Mouse (Mus musculus) liver, embryonic 16.5 days (tissue): Measurements from ENCODE around the gene Olfr1436. TPM values are rescaled to one million over a fixed set of nuclear protein-coding genes. Genes with fewer than 3 reads are reported as not detected.
"Not testable (repeated sequence)": the region's sequence is repeated elsewhere in the genome, so short reads cannot be mapped to it uniquely, and the experiment has no call there.

Source experiments
- ATAC-seq: fragments of 200-750 bp; cut with Nextera tagmentation; 2 replicates; pipeline ENCODE4 v1.8.0; 2017; ENCODE audit warnings: low read depth, mild to moderate bottlenecking, moderate number of reproducible peaks, moderate library complexity
- H3K27ac ChIP-seq: fragments of 300-500 bp; sonication (generic); 2 replicates; pipeline ENCODE4 v1.5.1; 2014; ENCODE audit warnings: mild to moderate bottlenecking, low read length
- H3K27me3 ChIP-seq: fragments of 300-500 bp; sonication (generic); 2 replicates; pipeline ENCODE4 v1.6.1; 2014; ENCODE audit warnings: low read depth, low read length, mixed read lengths; ENCODE audit not compliant: control insufficient read depth, insufficient read depth
- H3K36me3 ChIP-seq: fragments of 300-500 bp; sonication (generic); 2 replicates; pipeline ENCODE4 v1.6.1; 2014; ENCODE audit warnings: mild to moderate bottlenecking; ENCODE audit not compliant: control insufficient read depth, insufficient read depth
- H3K4me1 ChIP-seq: fragments of 300-500 bp; sonication (generic); 2 replicates; pipeline ENCODE4 v1.6.1; 2014; ENCODE audit warnings: low read depth, low read length, mixed read lengths; ENCODE audit not compliant: control insufficient read depth
- H3K4me2 ChIP-seq: fragments of 300-500 bp; sonication (generic); 2 replicates; pipeline ENCODE4 v1.6.1; 2014; ENCODE audit warnings: low read depth, low read length, mixed read lengths
- H3K4me3 ChIP-seq: fragments of 300-500 bp; sonication (generic); 2 replicates; pipeline ENCODE4 v1.5.1; 2014; ENCODE audit warnings: low read depth, mild to moderate bottlenecking, low read length
- H3K9ac ChIP-seq: fragments of 300-500 bp; sonication (generic); 2 replicates; pipeline ENCODE4 v1.6.1; 2014; ENCODE audit warnings: low read depth, low read length
- H3K9me3 ChIP-seq: fragments of 300-500 bp; sonication (generic); replicated peaks from 2 replicates; pipeline ENCODE4 v1.6.1; 2016; ENCODE audit warnings: low read length; ENCODE audit not compliant: control insufficient read depth
- WGBS: fragments of 180-500 bp; shearing (Covaris S2); extraction: QIAGEN DNeasy Blood & Tissue Kit; methylation state at CpG from one replicate; pipeline ENCODE4 v1.1.7; 2014; ENCODE audit not compliant: insufficient replicate concordance; 5-methylcytosine and 5-hydroxymethylcytosine counted together
- polyA plus RNA-seq: library from polyadenylated mRNA; unstranded; fragments of >200 nt; fragmentation: Nextera tagmentation; extraction: Ambion mirVana; gene quantifications from 2 replicates; pipeline ENCODE4 v1.2.1, GENCODE M21; 2015

Olfr1436 gene
- polyA plus RNA-seq, result not detected in 2 replicates

- 55% methylated on average over 1 of the region's 1 CpGs for WGBS
- H3K9ac ChIP-seq, H3K27ac ChIP-seq, H3K27me3 ChIP-seq, H3K36me3 ChIP-seq, H3K4me3 ChIP-seq, ATAC-seq, H3K4me1 ChIP-seq, H3K4me2 ChIP-seq, H3K9me3 ChIP-seq: not testable (repeated sequence)
Observed at GRCm38 (mm10) chr19:12299030-12299429, at the start of gene Olfr1436. Olfr1436 (minus strand) TSS chr19:12299130.

GRCm38 (mm10) chr19:12335810-12336209 lies 36.9 kb upstream of the Olfr1436 start, which contains the start of gene Olfr1438-ps1:
Olfr1438-ps1 (minus strand) TSS chr19:12335910.
- Histone ChIP-seq H3K4me3 (no peak within 1 kb of the TSS), H3K36me3 (no peaks in the 10 kb centered on the region), H3K4me1 (no peaks in the 10 kb centered on the region), H3K27ac (no peak within 1 kb of the TSS), H3K9me3 (no peaks in the 10 kb centered on the region), H3K4me2 (no peak within 1 kb of the TSS), H3K9ac (no peak within 1 kb of the TSS), H3K27me3 (no peaks in the 10 kb centered on the region)
- WGBS, result 49% methylated on average over 3 of the region's 3 CpGs
- ATAC-seq, result no peak

GRCm38 (mm10) chr19:12325001-12325400 lies 26.1 kb upstream of the Olfr1436 start, which contains the start of gene Olfr1437:
Olfr1437 (minus strand) TSS chr19:12325101.
- ATAC-seq, result no peak
- Histone ChIP-seq H3K27me3 (no peaks in the 10 kb centered on the region), H3K4me1 (no peaks in the 10 kb centered on the region), H3K27ac (no peak within 1 kb of the TSS), H3K4me3 (no peak within 1 kb of the TSS), H3K4me2 (no peak within 1 kb of the TSS), H3K9me3 (no peaks in the 10 kb centered on the region), H3K36me3 (no peaks in the 10 kb centered on the region), H3K9ac (no peak within 1 kb of the TSS)
- 64% methylated on average over 2 of the region's 2 CpGs for WGBS

GRCm38 (mm10) chr19:12292979-12293378 lies 6.0 kb downstream of the Olfr1436 start:
- Histone ChIP-seq H3K27ac (no peak overlapping the region), H3K4me1 (no peaks in the 10 kb centered on the region), H3K4me2 (no peak overlapping the region), H3K27me3 (no peaks in the 10 kb centered on the region), H3K9ac (no peak overlapping the region), H3K4me3 (no peak overlapping the region), H3K36me3 (no peaks in the 10 kb centered on the region), H3K9me3 (no peaks in the 10 kb centered on the region)
- ATAC-seq, result no peak

- Histone ChIP-seq H3K9ac (no peak within 1 kb of the TSS), H3K4me2 (no peak within 1 kb of the TSS), H3K36me3 (no peaks in the 10 kb centered on the region), H3K9me3 (no peaks in the 10 kb centered on the region), H3K4me1 (no peaks in the 10 kb centered on the region), H3K27ac (no peak within 1 kb of the TSS), H3K27me3 (no peaks in the 10 kb centered on the region), H3K4me3 (no peak within 1 kb of the TSS)
- 38% methylated on average over 2 of the region's 2 CpGs for WGBS
- ATAC-seq, result no peak
Observed at GRCm38 (mm10) chr19:12279554-12279953, 19.4 kb downstream of the Olfr1436 start, which contains the start of gene Olfr1434. Olfr1434 (plus strand) TSS chr19:12279854.

GRCm38 (mm10) chr19:12260732-12261131 lies 38.2 kb downstream of the Olfr1436 start, which contains the start of gene Olfr235:
Olfr235 (plus strand) TSS chr19:12261032.
- Histone ChIP-seq H3K4me1 (no peaks in the 10 kb centered on the region), H3K27me3 (no peaks in the 10 kb centered on the region), H3K4me2 (no peak within 1 kb of the TSS), H3K36me3 (no peaks in the 10 kb centered on the region), H3K27ac (no peak within 1 kb of the TSS), H3K9me3 (no peaks in the 10 kb centered on the region), H3K9ac (no peak within 1 kb of the TSS), H3K4me3 (no peak within 1 kb of the TSS)
- WGBS, result 32% methylated on average over 1 of the region's 1 CpGs
- ATAC-seq, result no peak

Other genes starting within 250 kb of the Olfr1436 start
- not detected in 2 replicates for gene Olfr1424, start 236.4 kb downstream of the Olfr1436 start, polyA plus RNA-seq
- gene Olfr1425, start 221.4 kb downstream of the Olfr1436 start, polyA plus RNA-seq, result not detected in 2 replicates
- not detected in 2 replicates for gene Olfr1426, start 207.1 kb downstream of the Olfr1436 start, polyA plus RNA-seq
- gene Olfr1427, start 195.8 kb downstream of the Olfr1436 start, polyA plus RNA-seq, result not detected in 2 replicates
- not detected in 2 replicates for gene Olfr1428, start 183.2 kb downstream of the Olfr1436 start, polyA plus RNA-seq
- not detected in 2 replicates for gene Olfr76, start 175.9 kb downstream of the Olfr1436 start, polyA plus RNA-seq
- gene Olfr1555-ps1, start 129.0 kb downstream of the Olfr1436 start, polyA plus RNA-seq, result not detected in 2 replicates
- not detected in 2 replicates for gene Olfr1431, start 98.5 kb downstream of the Olfr1436 start, polyA plus RNA-seq
- gene Olfr1432, start 66.5 kb downstream of the Olfr1436 start, polyA plus RNA-seq, result not detected in 2 replicates
- not detected in 2 replicates for gene Olfr262, start 57.5 kb downstream of the Olfr1436 start, polyA plus RNA-seq
- gene Olfr235, start 38.1 kb downstream of the Olfr1436 start, polyA plus RNA-seq, result not detected in 2 replicates
- gene Olfr1434, start 19.3 kb downstream of the Olfr1436 start, polyA plus RNA-seq, result not detected in 2 replicates
- not detected in 2 replicates for gene Olfr1437, start 26.0 kb upstream of the Olfr1436 start, polyA plus RNA-seq
- not detected in 2 replicates for gene Olfr1438-ps1, start 36.8 kb upstream of the Olfr1436 start, polyA plus RNA-seq
- gene Olfr1440, start 88.1 kb upstream of the Olfr1436 start, polyA plus RNA-seq, result not detected in 2 replicates
- gene Olfr1441, start 118.3 kb upstream of the Olfr1436 start, polyA plus RNA-seq, result not detected in 2 replicates
- not detected in 2 replicates for gene Pfpl, start 128.8 kb upstream of the Olfr1436 start, polyA plus RNA-seq
- gene Mpeg1, start 161.6 kb upstream of the Olfr1436 start, polyA plus RNA-seq, result 2.3 and 2.5 TPM in 2 replicates
- 2.0 and 2.2 TPM in 2 replicates for gene Dtx4, start 202.3 kb upstream of the Olfr1436 start, polyA plus RNA-seq
- 21.7 and 26.0 TPM in 2 replicates for gene Fam111a, start 246.6 kb upstream of the Olfr1436 start, polyA plus RNA-seq